Mouse (Mus musculus) liver, adult 2 months (tissue): ENCODE measurements at regions not wholly inside any gene's neighbourhood (a gene's known extent, or its start where the extent isn't known, plus 50 kb on each side); places are given as distances from the start of the nearest gene placed in this dataset.

ENCODE experiments used
- DNase-seq: peaks from one replicate; pipeline ENCODE4 v3.0.0-alpha.2; 2011; ENCODE audit warnings: low read depth, low spot score; ENCODE audit errors: extremely low read depth
- H3K27ac ChIP-seq: fragments of 200-500 bp; replicated peaks from 2 replicates; pipeline ENCODE4 v1.5.1; 2012; ENCODE audit warnings: low read depth, mild to moderate bottlenecking, control low read depth, inconsistent platforms, low read length; ENCODE audit not compliant: insufficient read depth
- H3K27me3 ChIP-seq: fragments of 200-500 bp; 2 replicates; pipeline ENCODE4 v1.6.1; 2012; ENCODE audit warnings: mild to moderate bottlenecking, moderate library complexity, low read length, inconsistent platforms; ENCODE audit not compliant: control insufficient read depth, insufficient read depth
- H3K36me3 ChIP-seq: fragments of 200-500 bp; 2 replicates; pipeline ENCODE4 v1.6.1; 2012; ENCODE audit warnings: low read length, inconsistent platforms; ENCODE audit not compliant: control insufficient read depth, insufficient read depth
- H3K4me1 ChIP-seq: fragments of 200-500 bp; 2 replicates; pipeline ENCODE4 v1.6.1; 2011; ENCODE audit warnings: low read length; ENCODE audit not compliant: control insufficient read depth, insufficient read depth
- H3K4me3 ChIP-seq: fragments of 200-500 bp; 2 replicates; pipeline ENCODE4 v1.5.1; 2011; ENCODE audit warnings: low read depth, mild to moderate bottlenecking, control low read depth, low read length, moderate library complexity; ENCODE audit not compliant: insufficient read depth
- H3K79me2 ChIP-seq: fragments of 200-500 bp; 2 replicates; pipeline ENCODE4 v1.6.1; 2012; ENCODE audit warnings: inconsistent platforms, mild to moderate bottlenecking, low read length, moderate library complexity; ENCODE audit not compliant: control insufficient read depth, insufficient read depth
- H3K9ac ChIP-seq: fragments of 200-500 bp; 2 replicates; pipeline ENCODE4 v1.6.1; 2012; ENCODE audit warnings: low read depth, mild to moderate bottlenecking, control low read depth, inconsistent platforms, low read length
- CTCF ChIP-seq: fragments of 200-500 bp; IDR thresholded peaks from 2 replicates; pipeline ENCODE4 v1.5.1; 2011; ENCODE audit warnings: low read depth, low read length, control low read depth
- POLR2A ChIP-seq: fragments of 200-500 bp; IDR thresholded peaks from 2 replicates; pipeline ENCODE4 v1.6.1; 2011; ENCODE audit warnings: low read length, control low read depth; ENCODE audit not compliant: insufficient read depth; ENCODE audit errors: extremely low read depth
- WGBS: fragments of 180-500 bp; shearing (Covaris S2); methylation state at CpG from one replicate; pipeline ENCODE4 v1.1.7; 2018; 5-methylcytosine and 5-hydroxymethylcytosine counted together

GRCm38 (mm10) chr12:109530215-109531050, 69.7 kb downstream of the Rtl1 start:
- Histone ChIP-seq H3K9ac (no peak overlapping the region), H3K4me3 (no peak overlapping the region), H3K36me3 (no peaks in the 10 kb centered on the region), H3K27ac (no peak overlapping the region), H3K27me3 (no peaks in the 10 kb centered on the region), H3K79me2 (no peaks in the 10 kb centered on the region), H3K4me1 (peaks cover 23% of the 10 kb centered on the region)
- no peak for DNase-seq
- 68% methylated on average over 19 of the region's 19 CpGs for WGBS
- TF ChIP-seq POLR2A (no peak), CTCF (no peak)

- TF ChIP-seq POLR2A (no peak), CTCF (no peak)
- Histone ChIP-seq H3K36me3 (no peaks in the 10 kb centered on the region), H3K4me1 (peaks cover 23% of the 10 kb centered on the region), H3K79me2 (no peaks in the 10 kb centered on the region), H3K4me3 (no peak overlapping the region), H3K27me3 (no peaks in the 10 kb centered on the region), H3K9ac (no peak overlapping the region), H3K27ac (no peak overlapping the region)
- WGBS = 90% methylated on average over 6 of the region's 6 CpGs
- no peak for DNase-seq
Measured at GRCm38 (mm10) chr12:109529501-109529900, 70.6 kb downstream of the Rtl1 start.

GRCm38 (mm10) chr12:109528966-109529365, 71.2 kb downstream of the Rtl1 start:
- no peaks in the 10 kb centered on the region for H3K36me3 ChIP-seq
- DNase-seq = no peak
- 92% methylated on average over 5 of the region's 5 CpGs for WGBS
- peaks cover 23% of the 10 kb centered on the region for H3K4me1 ChIP-seq
- H3K79me2 ChIP-seq = no peaks in the 10 kb centered on the region
- H3K9ac ChIP-seq = no peak overlapping the region
- no peak overlapping the region for H3K27ac ChIP-seq
- TF ChIP-seq CTCF (no peak), POLR2A (no peak)
- no peak overlapping the region for H3K4me3 ChIP-seq
- H3K27me3 ChIP-seq = no peaks in the 10 kb centered on the region

- H3K4me1 ChIP-seq = peaks cover 19% of the 10 kb centered on the region
- no peak for DNase-seq
- no peaks in the 10 kb centered on the region for H3K36me3 ChIP-seq
- no peaks in the 10 kb centered on the region for H3K27me3 ChIP-seq
- H3K9ac ChIP-seq = peak overlapping the region; percentile 2
- H3K27ac ChIP-seq = no peak overlapping the region
- H3K79me2 ChIP-seq = no peaks in the 10 kb centered on the region
- peak overlapping the region; percentile 32; the same call in 1 of the 2 replicates for H3K4me3 ChIP-seq
- WGBS = 50% methylated on average over 27 of the region's 27 CpGs
- TF ChIP-seq POLR2A (no peak), CTCF (no peak)
Measured at GRCm38 (mm10) chr12:109528263-109528545, 71.9 kb downstream of the Rtl1 start.

GRCm38 (mm10) chr12:109527414-109528262, 72.5 kb downstream of the Rtl1 start:
- TF ChIP-seq POLR2A (no peak), CTCF (no peak)

More at GRCm38 (mm10) chr12:109527414-109528262, 72.5 kb downstream of the Rtl1 start:
- DNase-seq = peak; percentile 60
- Histone ChIP-seq H3K4me1 (peaks cover 15% of the 10 kb centered on the region), H3K36me3 (no peaks in the 10 kb centered on the region), H3K27ac (no peak overlapping the region), H3K79me2 (no peaks in the 10 kb centered on the region), H3K27me3 (no peaks in the 10 kb centered on the region), H3K4me3 (no peak overlapping the region), H3K9ac (no peak overlapping the region)
- WGBS = 67% methylated on average over 29 of the region's 29 CpGs
